Mouse (Mus musculus) stomach, embryonic 16.5 days (tissue): ENCODE measurements at regions not wholly inside any gene's neighbourhood (a gene's known extent, or its start where the extent isn't known, plus 50 kb on each side); places are given as distances from the start of the nearest gene placed in this dataset.

Experiments used
- ATAC-seq: fragments of 200-750 bp; cut with Nextera tagmentation; 2 replicates; pipeline ENCODE4 v1.8.0; 2017; ENCODE audit warnings: moderate number of reproducible peaks, moderate TSS enrichment; ENCODE audit not compliant: insufficient read depth, low FRiP score
- H3K27ac ChIP-seq: fragments of 300-500 bp; sonication (generic); 2 replicates; pipeline ENCODE4 v1.5.1; 2014; ENCODE audit warnings: low read length
- H3K27me3 ChIP-seq: fragments of 300-500 bp; sonication (generic); 2 replicates; pipeline ENCODE4 v1.6.1; 2014; ENCODE audit warnings: low read length, control low read depth, mixed read lengths; ENCODE audit not compliant: control insufficient read depth, insufficient read depth
- H3K36me3 ChIP-seq: fragments of 300-500 bp; sonication (generic); 2 replicates; pipeline ENCODE4 v1.6.1; 2014; ENCODE audit warnings: low read length; ENCODE audit not compliant: control insufficient read depth, insufficient read depth
- H3K4me1 ChIP-seq: fragments of 300-500 bp; sonication (generic); 2 replicates; pipeline ENCODE4 v1.6.1; 2014; ENCODE audit warnings: low read length, control low read depth, mixed read lengths; ENCODE audit not compliant: control insufficient read depth, insufficient read depth
- H3K4me2 ChIP-seq: fragments of 300-500 bp; sonication (generic); 2 replicates; pipeline ENCODE4 v1.6.1; 2014; ENCODE audit warnings: low read depth, low read length, mixed read lengths
- H3K4me3 ChIP-seq: fragments of 300-500 bp; sonication (generic); replicated peaks from 2 replicates; pipeline ENCODE4 v1.5.1; 2014; ENCODE audit warnings: mild to moderate bottlenecking, low read length
- H3K9ac ChIP-seq: fragments of 300-500 bp; sonication (generic); 2 replicates; pipeline ENCODE4 v1.6.1; 2014; ENCODE audit warnings: low read length
- H3K9me3 ChIP-seq: fragments of 300-500 bp; sonication (generic); replicated peaks from 2 replicates; pipeline ENCODE4 v1.6.1; 2016; ENCODE audit warnings: low read length, control low read depth; ENCODE audit not compliant: control insufficient read depth
- WGBS: fragments of 180-500 bp; shearing (Covaris S2); extraction: QIAGEN DNeasy Blood & Tissue Kit; methylation state at CpG from one replicate; pipeline ENCODE4 v1.1.7; 2014; 5-methylcytosine and 5-hydroxymethylcytosine counted together

- Histone ChIP-seq H3K27me3 (no peaks in the 10 kb centered on the region), H3K4me2 (no peak overlapping the region), H3K9ac (no peak overlapping the region), H3K9me3 (no peaks in the 10 kb centered on the region), H3K27ac (no peak overlapping the region), H3K4me3 (no peak overlapping the region), H3K36me3 (no peaks in the 10 kb centered on the region), H3K4me1 (peaks cover 5% of the 10 kb centered on the region; the same call in 1 of the 2 replicates)
- ATAC-seq, result no peak
- WGBS, result 60% methylated on average over 1 of the region's 1 CpGs
Measured at GRCm38 (mm10) chr13:111929908-111930307, 121.1 kb upstream of the Map3k1 start.

GRCm38 (mm10) chr13:111932464-111932863, 123.7 kb upstream of the Map3k1 start:
- no peak overlapping the region for H3K4me2 ChIP-seq
- no peaks in the 10 kb centered on the region for H3K27me3 ChIP-seq
- H3K27ac ChIP-seq, result no peak overlapping the region
- H3K4me3 ChIP-seq, result no peak overlapping the region
- ATAC-seq, result no peak
- no peaks in the 10 kb centered on the region for H3K36me3 ChIP-seq
- H3K9me3 ChIP-seq, result no peaks in the 10 kb centered on the region
- H3K4me1 ChIP-seq, result peaks cover 17% of the 10 kb centered on the region
- H3K9ac ChIP-seq, result no peak overlapping the region
- WGBS, result 84% methylated on average over 3 of the region's 3 CpGs

- H3K27me3 ChIP-seq, result no peaks in the 10 kb centered on the region
- H3K9me3 ChIP-seq, result no peaks in the 10 kb centered on the region
- peaks cover 18% of the 10 kb centered on the region for H3K4me1 ChIP-seq
- no peaks in the 10 kb centered on the region for H3K36me3 ChIP-seq
- H3K27ac ChIP-seq, result 0 out of 2 replicates have a peak overlapping the region, but pooled peaks have one; percentile 0
- 42% methylated on average over 8 of the region's 8 CpGs for WGBS
- no peak for ATAC-seq
- no peak overlapping the region for H3K4me3 ChIP-seq
- no peak overlapping the region for H3K9ac ChIP-seq
- no peak overlapping the region for H3K4me2 ChIP-seq
Measured at GRCm38 (mm10) chr13:111933526-111934240, 124.9 kb upstream of the Map3k1 start.

GRCm38 (mm10) chr13:111935721-111936080, 126.9 kb upstream of the Map3k1 start:
- no peaks in the 10 kb centered on the region for H3K27me3 ChIP-seq
- H3K9ac ChIP-seq, result no peak overlapping the region
- H3K27ac ChIP-seq, result no peak overlapping the region
- no peaks in the 10 kb centered on the region for H3K36me3 ChIP-seq
- WGBS, result 65% methylated on average over 1 of the region's 1 CpGs
- peaks cover 31% of the 10 kb centered on the region for H3K4me1 ChIP-seq
- no peak overlapping the region for H3K4me2 ChIP-seq
- H3K4me3 ChIP-seq, result no peak overlapping the region
- ATAC-seq, result no peak
- no peaks in the 10 kb centered on the region for H3K9me3 ChIP-seq

- peak overlapping the region; percentile 68 for H3K27ac ChIP-seq
- H3K27me3 ChIP-seq, result no peaks in the 10 kb centered on the region
- no peaks in the 10 kb centered on the region for H3K36me3 ChIP-seq
- WGBS, result 62% methylated on average over 9 of the region's 9 CpGs
- no peaks in the 10 kb centered on the region for H3K9me3 ChIP-seq
- H3K4me2 ChIP-seq, result no peak overlapping the region
- no peak overlapping the region for H3K4me3 ChIP-seq
- ATAC-seq, result no peak
- H3K9ac ChIP-seq, result no peak overlapping the region
- H3K4me1 ChIP-seq, result peaks cover 36% of the 10 kb centered on the region
Measured at GRCm38 (mm10) chr13:111936081-111936857, 127.5 kb upstream of the Map3k1 start.

- Histone ChIP-seq H3K27ac (no peak overlapping the region), H3K4me3 (no peak overlapping the region), H3K4me1 (peaks cover 40% of the 10 kb centered on the region), H3K9ac (no peak overlapping the region), H3K36me3 (no peaks in the 10 kb centered on the region), H3K4me2 (no peak overlapping the region), H3K27me3 (no peaks in the 10 kb centered on the region), H3K9me3 (no peaks in the 10 kb centered on the region)
- no peak for ATAC-seq
- 58% methylated on average over 8 of the region's 8 CpGs for WGBS
Measured at GRCm38 (mm10) chr13:111936983-111937382, 128.2 kb upstream of the Map3k1 start.

GRCm38 (mm10) chr13:111938896-111939422, 130.2 kb upstream of the Map3k1 start:
- Histone ChIP-seq H3K36me3 (no peaks in the 10 kb centered on the region), H3K27me3 (no peaks in the 10 kb centered on the region), H3K27ac (peak overlapping the region; percentile 69), H3K4me3 (no peak overlapping the region), H3K4me1 (peaks cover 42% of the 10 kb centered on the region), H3K9ac (no peak overlapping the region), H3K4me2 (no peak overlapping the region), H3K9me3 (no peaks in the 10 kb centered on the region)
- WGBS, result 62% methylated on average over 8 of the region's 8 CpGs
- ATAC-seq, result no peak

- Histone ChIP-seq H3K9me3 (no peaks in the 10 kb centered on the region), H3K27me3 (no peaks in the 10 kb centered on the region), H3K9ac (no peak overlapping the region), H3K4me3 (no peak overlapping the region), H3K4me2 (no peak overlapping the region), H3K4me1 (peaks cover 46% of the 10 kb centered on the region), H3K36me3 (no peaks in the 10 kb centered on the region), H3K27ac (peak overlapping the region; percentile 69)
- ATAC-seq, result no peak
- 35% methylated on average over 6 of the region's 6 CpGs for WGBS
Measured at GRCm38 (mm10) chr13:111939534-111940115, 130.8 kb upstream of the Map3k1 start.

GRCm38 (mm10) chr13:111940275-111940674, 131.5 kb upstream of the Map3k1 start:
- H3K27ac ChIP-seq, result peak overlapping the region; percentile 23
- no peaks in the 10 kb centered on the region for H3K9me3 ChIP-seq
- H3K36me3 ChIP-seq, result no peaks in the 10 kb centered on the region
- no peak overlapping the region for H3K4me2 ChIP-seq
- H3K4me1 ChIP-seq, result peaks cover 46% of the 10 kb centered on the region
- whole genome bisulfite sequencing, result 83% methylated on average over 4 of the region's 4 CpGs
- H3K4me3 ChIP-seq, result no peak overlapping the region
- no peaks in the 10 kb centered on the region for H3K27me3 ChIP-seq
- no peak overlapping the region for H3K9ac ChIP-seq
- ATAC-seq, result no peak
